11 mouse cellular contexts compared by ENCODE assay signal in the genomic region with DNA sequence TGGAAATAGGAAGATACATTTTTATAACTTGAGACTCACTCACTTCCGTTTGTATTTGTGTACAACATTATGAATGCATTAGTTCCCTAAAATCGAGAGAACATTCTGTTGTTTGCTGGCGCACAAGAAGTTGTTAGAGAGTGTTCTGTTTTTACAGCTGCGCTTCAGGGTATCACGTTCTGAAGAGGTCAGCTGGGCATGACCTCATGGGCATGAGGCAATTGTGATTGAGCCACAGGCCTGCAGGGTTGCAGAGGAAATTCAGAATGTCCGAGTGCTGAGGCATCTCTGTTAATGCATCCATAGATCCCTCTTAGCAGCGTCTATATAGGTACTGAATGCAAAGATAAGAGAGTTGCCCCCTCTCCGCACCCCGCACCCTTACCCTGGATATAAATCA. TPM values are rescaled to one million over a fixed set of nuclear protein-coding genes. Genes with fewer than 3 reads are reported as not detected.
DNase-seq lines count a peak whose midpoint lies in the region; ATAC-seq lines count a peak whose summit lies in the region.
"Had no signal": no experiment of that assay in that cellular context is flagged by ENCODE, and none has a peak within 500 bp of the region (broad histone marks: within the 10 kb centered on the region; RNA-seq: fewer than 3 reads in every experiment).

No protein-coding gene starts in this region.

- peak; percentile 23 for DNase-seq in heart, postnatal 25 days (ENCODE audit: low spot score)
- no peak for DNase-seq in heart, postnatal 10 days
- DNase-seq in neural tube, embryonic 10.5 days (ENCODE audit: extremely low spot score, low spot score): peak; percentile 18
- DNase-seq in lung, postnatal 14 days: peak; percentile 32
- DNase-seq in cerebellum, postnatal 14 days: no peak
- DNase-seq in urinary bladder, adult 18-20 months (ENCODE audit: low spot score in 2 of 2): no peak
- DNase-seq: heart, postnatal 14 days; kidney, postnatal 25 days; thymus, adult 18-20 months had no signal

- H3K9ac ChIP-seq in neural tube, embryonic 15.5 days (replicated peaks): no peak overlapping the region
- H3K9ac ChIP-seq: midbrain, embryonic 15.5 days had no signal

- no peaks in the 10 kb centered on the region for H3K9me3 ChIP-seq in neural tube, embryonic 15.5 days (replicated peaks)
- H3K9me3 ChIP-seq: midbrain, embryonic 15.5 days had no signal

- H3K4me1 ChIP-seq in neural tube, embryonic 15.5 days: peaks cover 9% of the 10 kb centered on the region

- ATAC-seq in neural tube, embryonic 15.5 days (ENCODE audit: low FRiP score): no peak
- ATAC-seq: midbrain, embryonic 15.5 days had no signal

- intact Hi-C loops in heart, postnatal 25 days (cut with DNase I): no loop called here
- intact Hi-C loops in heart, postnatal 10 days (cut with DNase I): no loop called here

- no peaks in the 10 kb centered on the region for H3K27me3 ChIP-seq in neural tube, embryonic 15.5 days (replicated peaks)
- H3K27me3 ChIP-seq: midbrain, embryonic 15.5 days had no signal

- no peak overlapping the region for H3K4me3 ChIP-seq in neural tube, embryonic 15.5 days (replicated peaks)
- H3K4me3 ChIP-seq: midbrain, embryonic 15.5 days had no signal

- WGBS in neural tube, embryonic 15.5 days: 66% methylated on average over 9 of the region's 9 CpGs

- H3K36me3 ChIP-seq in neural tube, embryonic 15.5 days: no peaks in the 10 kb centered on the region
- H3K36me3 ChIP-seq: midbrain, embryonic 15.5 days had no signal

- no peak overlapping the region for H3K4me2 ChIP-seq in neural tube, embryonic 15.5 days
- H3K4me2 ChIP-seq: midbrain, embryonic 15.5 days had no signal

- H3K27ac ChIP-seq in neural tube, embryonic 15.5 days (replicated peaks): no peak overlapping the region
- H3K27ac ChIP-seq: midbrain, embryonic 15.5 days had no signal

RNA-seq across cellular contexts. Expression of gene Hivep2, which starts 22.4 kb away (rescaled TPM):
- 10 to 100 TPM; 17.8 to 28.8 TPM for total RNA-seq in heart, postnatal 25 days (2021)
- 10 to 100 TPM; 25.7 to 28.4 TPM for total RNA-seq in heart, postnatal 10 days (2021)
- polyA plus RNA-seq in neural tube, embryonic 15.5 days (2015; fragmentation: Nextera tagmentation; extraction: Ambion mirVana): 10.4 and 11.7 TPM in 2 replicates

Comparison
In these comparisons a context has a peak if more than half of its experiments do, and no peak if none do; other contexts are left out.
1. DNase-seq: peak in heart, postnatal 25 days (single experiment), neural tube, embryonic 10.5 days (single experiment) and lung, postnatal 14 days (single experiment); none in heart, postnatal 10 days (0 of 2), cerebellum, postnatal 14 days (0 of 2) and urinary bladder, adult 18-20 months (0 of 2).